Mouse (Mus musculus) embryonic facial prominence, embryonic 15.5 days (tissue): ENCODE data around the gene Gm39653. TPM values are rescaled to one million over a fixed set of nuclear protein-coding genes. Genes with fewer than 3 reads are reported as not detected.
"Not testable (repeated sequence)": the region's sequence is repeated elsewhere in the genome, so short reads cannot be mapped to it uniquely, and the experiment has no call there.

Source experiments
- ATAC-seq: fragments of 200-750 bp; cut with Nextera tagmentation; 2 replicates; pipeline ENCODE4 v1.8.0; 2017; ENCODE audit warnings: low read depth, moderate TSS enrichment; ENCODE audit not compliant: insufficient number of reproducible peaks, low FRiP score, low TSS enrichment
- H3K27ac ChIP-seq: fragments of 300-500 bp; sonication (generic); replicated peaks from 2 replicates; pipeline ENCODE4 v1.5.1; 2015; ENCODE audit warnings: mild to moderate bottlenecking, inconsistent platforms
- H3K27me3 ChIP-seq: fragments of 300-500 bp; sonication (generic); 2 replicates; pipeline ENCODE4 v1.6.1; 2015; ENCODE audit warnings: inconsistent platforms
- H3K36me3 ChIP-seq: fragments of 300-500 bp; sonication (generic); 2 replicates; pipeline ENCODE4 v1.6.1; 2015; ENCODE audit warnings: mild to moderate bottlenecking, inconsistent platforms
- H3K4me1 ChIP-seq: fragments of 300-500 bp; sonication (generic); 2 replicates; pipeline ENCODE4 v1.6.1; 2015; ENCODE audit warnings: inconsistent platforms
- H3K4me2 ChIP-seq: fragments of 300-500 bp; sonication (generic); replicated peaks from 2 replicates; pipeline ENCODE4 v1.6.1; 2015; ENCODE audit warnings: mild to moderate bottlenecking, inconsistent platforms
- H3K4me3 ChIP-seq: fragments of 300-500 bp; sonication (generic); replicated peaks from 2 replicates; pipeline ENCODE4 v1.5.1; 2015; ENCODE audit warnings: mild to moderate bottlenecking, inconsistent platforms
- H3K9ac ChIP-seq: fragments of 300-500 bp; sonication (generic); 2 replicates; pipeline ENCODE4 v1.6.1; 2015; ENCODE audit warnings: inconsistent platforms
- H3K9me3 ChIP-seq: fragments of 300-500 bp; sonication (generic); replicated peaks from 2 replicates; pipeline ENCODE4 v1.6.1; 2016; ENCODE audit warnings: inconsistent platforms
- WGBS: fragments of 180-500 bp; shearing (Covaris S2); methylation state at CpG from one replicate; pipeline ENCODE4 v1.1.7; 2015; 5-methylcytosine and 5-hydroxymethylcytosine counted together
- polyA plus RNA-seq: library from polyadenylated mRNA; unstranded; fragments of >200 nt; fragmentation: Nextera tagmentation; extraction: Ambion mirVana; gene quantifications from 2 replicates; pipeline ENCODE4 v1.2.1, GENCODE M21; 2015

The Gm39653 gene
- polyA plus RNA-seq, 1 experiment from 2014 or later = not detected

GRCm38 (mm10) chr1:63614594-63614993 is 1.2 kb upstream of the Gm39653 start:
- no peak overlapping the region for H3K9ac ChIP-seq
- H3K4me2 ChIP-seq = no peak overlapping the region
- 0 out of 2 replicates have a peak, but pooled peaks cover 6% of the 10 kb centered on the region for H3K27me3 ChIP-seq
- H3K4me3 ChIP-seq = no peak overlapping the region
- no peaks in the 10 kb centered on the region for H3K4me1 ChIP-seq
- 1% methylated on average over 11 of the region's 11 CpGs for WGBS
- no peak for ATAC-seq
- H3K9me3 ChIP-seq = no peaks in the 10 kb centered on the region
- no peaks in the 10 kb centered on the region for H3K36me3 ChIP-seq
- H3K27ac ChIP-seq = no peak overlapping the region

GRCm38 (mm10) chr1:63628211-63628610 is 12.4 kb downstream of the Gm39653 start:
- Histone ChIP-seq H3K9me3 (no peaks in the 10 kb centered on the region), H3K4me2 (no peak overlapping the region), H3K4me3 (no peak overlapping the region), H3K9ac (no peak overlapping the region), H3K36me3 (no peaks in the 10 kb centered on the region), H3K4me1 (no peaks in the 10 kb centered on the region), H3K27me3 (no peaks in the 10 kb centered on the region), H3K27ac (no peak overlapping the region)
- no peak for ATAC-seq
- WGBS = 23% methylated on average over 2 of the region's 2 CpGs

GRCm38 (mm10) chr1:63630390-63630789 is 14.6 kb downstream of the Gm39653 start:
- H3K27ac ChIP-seq, H3K4me2 ChIP-seq, H3K9ac ChIP-seq: not testable (repeated sequence)

GRCm38 (mm10) chr1:63639921-63640320 is 24.2 kb downstream of the Gm39653 start:
- no peaks in the 10 kb centered on the region for H3K27me3 ChIP-seq
- no peak overlapping the region for H3K4me3 ChIP-seq
- H3K9me3 ChIP-seq = no peaks in the 10 kb centered on the region
- 72% methylated on average over 6 of the region's 6 CpGs for WGBS
- H3K36me3 ChIP-seq = no peaks in the 10 kb centered on the region
- no peak overlapping the region for H3K27ac ChIP-seq
- no peak for ATAC-seq
- no peak overlapping the region for H3K4me2 ChIP-seq
- H3K4me1 ChIP-seq = no peaks in the 10 kb centered on the region
- no peak overlapping the region for H3K9ac ChIP-seq

More at GRCm38 (mm10) chr1:63630390-63630789, 14.6 kb downstream of the Gm39653 start:
- not testable (repeated sequence) for H3K4me1 ChIP-seq, H3K9me3 ChIP-seq, H3K36me3 ChIP-seq, H3K27me3 ChIP-seq, H3K4me3 ChIP-seq, ATAC-seq

- no peak for ATAC-seq
- no peaks in the 10 kb centered on the region for H3K36me3 ChIP-seq
- no peaks in the 10 kb centered on the region for H3K4me1 ChIP-seq
- H3K27me3 ChIP-seq = no peaks in the 10 kb centered on the region
- no peaks in the 10 kb centered on the region for H3K9me3 ChIP-seq
- 14% methylated on average over 6 of the region's 6 CpGs for WGBS
- H3K27ac ChIP-seq = no peak overlapping the region
- H3K9ac ChIP-seq = no peak overlapping the region
- H3K4me2 ChIP-seq = no peak overlapping the region
- no peak overlapping the region for H3K4me3 ChIP-seq
Measured at GRCm38 (mm10) chr1:63658016-63658415, 42.2 kb downstream of the Gm39653 start.

GRCm38 (mm10) chr1:63659591-63659990 is 43.8 kb downstream of the Gm39653 start:
- Histone ChIP-seq H3K9me3 (no peaks in the 10 kb centered on the region), H3K9ac (no peak overlapping the region), H3K27ac (no peak overlapping the region), H3K27me3 (no peaks in the 10 kb centered on the region), H3K4me3 (no peak overlapping the region), H3K4me2 (no peak overlapping the region), H3K4me1 (no peaks in the 10 kb centered on the region), H3K36me3 (no peaks in the 10 kb centered on the region)
- ATAC-seq = no peak
- under 1% methylated on average over 7 of the region's 7 CpGs for WGBS

- no peaks in the 10 kb centered on the region for H3K36me3 ChIP-seq
- H3K9ac ChIP-seq = no peak overlapping the region
- no peaks in the 10 kb centered on the region for H3K9me3 ChIP-seq
- 87% methylated on average over 2 of the region's 2 CpGs for WGBS
- H3K4me1 ChIP-seq = peaks cover 9% of the 10 kb centered on the region
- H3K27ac ChIP-seq = no peak overlapping the region
- no peak overlapping the region for H3K4me3 ChIP-seq
- ATAC-seq = no peak
- 0 out of 2 replicates have a peak, but pooled peaks cover 4% of the 10 kb centered on the region for H3K27me3 ChIP-seq
- no peak overlapping the region for H3K4me2 ChIP-seq
Measured at GRCm38 (mm10) chr1:63666089-63666488, 50.3 kb downstream of the Gm39653 start.

GRCm38 (mm10) chr1:63667201-63667948 is 51.6 kb downstream of the Gm39653 start:
- H3K9ac ChIP-seq = no peak overlapping the region
- 0 out of 2 replicates have a peak, but pooled peaks cover 4% of the 10 kb centered on the region for H3K27me3 ChIP-seq
- H3K9me3 ChIP-seq = no peaks in the 10 kb centered on the region
- ATAC-seq = no peak
- H3K36me3 ChIP-seq = no peaks in the 10 kb centered on the region
- H3K4me3 ChIP-seq = no peak overlapping the region
- peaks cover 9% of the 10 kb centered on the region for H3K4me1 ChIP-seq
- H3K27ac ChIP-seq = no peak overlapping the region
- H3K4me2 ChIP-seq = no peak overlapping the region
- WGBS = 38% methylated on average over 9 of the region's 9 CpGs

- H3K4me2 ChIP-seq = no peak overlapping the region; the same call in 1 of the 2 replicates
- no peaks in the 10 kb centered on the region for H3K9me3 ChIP-seq
- H3K4me1 ChIP-seq = peaks cover 9% of the 10 kb centered on the region
- ATAC-seq = no peak
- H3K9ac ChIP-seq = no peak overlapping the region
- no peak overlapping the region for H3K4me3 ChIP-seq
- no peaks in the 10 kb centered on the region for H3K36me3 ChIP-seq
- H3K27me3 ChIP-seq = 0 out of 2 replicates have a peak, but pooled peaks cover 4% of the 10 kb centered on the region
- 15% methylated on average over 13 of the region's 13 CpGs for WGBS
- no peak overlapping the region for H3K27ac ChIP-seq
Measured at GRCm38 (mm10) chr1:63667949-63668851, 52.4 kb downstream of the Gm39653 start.

- 1% methylated on average over 3 of the region's 3 CpGs for WGBS
- no peak overlapping the region for H3K27ac ChIP-seq
- H3K4me1 ChIP-seq = peaks cover 9% of the 10 kb centered on the region
- 0 out of 2 replicates have a peak, but pooled peaks cover 4% of the 10 kb centered on the region for H3K27me3 ChIP-seq
- H3K36me3 ChIP-seq = no peaks in the 10 kb centered on the region
- ATAC-seq = no peak
- no peaks in the 10 kb centered on the region for H3K9me3 ChIP-seq
- no peak overlapping the region; the same call in 1 of the 2 replicates for H3K4me2 ChIP-seq
- H3K9ac ChIP-seq = no peak overlapping the region
- no peak overlapping the region for H3K4me3 ChIP-seq
Measured at GRCm38 (mm10) chr1:63668852-63669160, 53.0 kb downstream of the Gm39653 start.
